Mouse (Mus musculus) midbrain, embryonic 11.5 days (tissue): Measurements from ENCODE around the gene Brdt. TPM values are rescaled to one million over a fixed set of nuclear protein-coding genes. Genes with fewer than 3 reads are reported as not detected.

Source experiments
- ATAC-seq: fragments of 200-750 bp; cut with Nextera tagmentation; 2 replicates; pipeline ENCODE4 v1.8.0; 2017; ENCODE audit warnings: moderate TSS enrichment, moderate library complexity; ENCODE audit not compliant: low FRiP score
- DNase-seq: peaks from one replicate; pipeline ENCODE4 v3.0.0; 2015; ENCODE audit warnings: low spot score; ENCODE audit errors: missing footprints
- H3K27ac ChIP-seq: fragments of 300-500 bp; sonication (generic); 2 replicates; pipeline ENCODE4 v1.5.1; 2014; ENCODE audit warnings: low read depth, low read length
- H3K27me3 ChIP-seq: fragments of 300-500 bp; sonication (generic); 2 replicates; pipeline ENCODE4 v1.6.1; 2014; ENCODE audit warnings: mild to moderate bottlenecking, low read length, moderate library complexity, mixed read lengths; ENCODE audit not compliant: control insufficient read depth, insufficient read depth
- H3K36me3 ChIP-seq: fragments of 300-500 bp; sonication (generic); 2 replicates; pipeline ENCODE4 v1.6.1; 2014; ENCODE audit warnings: mild to moderate bottlenecking, low read length, moderate library complexity, mixed read lengths; ENCODE audit not compliant: control insufficient read depth, insufficient read depth
- H3K4me1 ChIP-seq: fragments of 300-500 bp; sonication (generic); 2 replicates; pipeline ENCODE4 v1.6.1; 2014; ENCODE audit warnings: low read length; ENCODE audit not compliant: control insufficient read depth, insufficient read depth
- H3K4me2 ChIP-seq: fragments of 300-500 bp; sonication (generic); 2 replicates; pipeline ENCODE4 v1.6.1; 2014; ENCODE audit warnings: mild to moderate bottlenecking, moderate library complexity
- H3K4me3 ChIP-seq: fragments of 300-500 bp; sonication (generic); 2 replicates; pipeline ENCODE4 v1.5.1; 2014; ENCODE audit warnings: low read depth, low read length
- H3K9ac ChIP-seq: fragments of 300-500 bp; sonication (generic); 2 replicates; pipeline ENCODE4 v1.6.1; 2014; ENCODE audit warnings: low read length
- H3K9me3 ChIP-seq: fragments of 300-500 bp; sonication (generic); 2 replicates; pipeline ENCODE4 v1.6.1; 2016; ENCODE audit warnings: low read length; ENCODE audit not compliant: control insufficient read depth
- WGBS: fragments of 180-500 bp; shearing (Covaris S2); extraction: QIAGEN DNeasy Blood & Tissue Kit; methylation state at CpG from one replicate; pipeline ENCODE4 v1.1.7; 2014; 5-methylcytosine and 5-hydroxymethylcytosine counted together
- polyA plus RNA-seq: library from polyadenylated mRNA; unstranded; fragments of >200 nt; fragmentation: Nextera tagmentation; extraction: Ambion mirVana; gene quantifications from 2 replicates; pipeline ENCODE4 v1.2.1, GENCODE M21; 2014

Gene Brdt
- 2.3 and 2.4 TPM in 2 replicates for polyA plus RNA-seq

DNA sequence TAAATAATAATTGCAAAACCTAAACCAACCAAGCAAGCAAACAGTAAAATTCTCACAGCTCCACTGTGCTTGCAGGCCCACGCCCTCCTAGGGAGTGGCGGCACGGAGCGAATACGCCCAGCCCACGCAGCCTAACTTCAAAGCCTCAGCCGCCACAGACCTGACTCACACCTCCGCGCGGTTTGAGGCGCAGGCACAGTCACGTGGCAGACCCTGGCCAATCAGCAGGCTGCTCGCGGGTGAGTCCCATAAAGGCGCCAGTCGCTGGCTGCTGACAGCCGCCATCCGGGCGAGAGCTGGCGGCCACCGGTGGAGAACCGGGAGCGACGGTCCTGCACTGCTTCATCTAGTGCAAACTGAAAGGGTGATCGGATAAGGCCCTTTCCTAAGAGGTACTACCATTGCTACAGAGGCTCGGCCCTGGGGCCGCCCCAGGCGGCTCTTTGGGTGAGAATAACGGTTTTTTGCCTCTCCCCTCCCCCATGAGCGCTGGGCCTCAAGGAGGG is at the start of gene Brdt:
Gene Brdt (plus strand): TSS at position 244 of the 506 bp plus-strand sequence.
- Histone ChIP-seq H3K9ac (no peak within 1 kb of the TSS), H3K27me3 (no peaks in the 10 kb centered on the region), H3K9me3 (no peaks in the 10 kb centered on the region), H3K4me1 (no peaks in the 10 kb centered on the region), H3K4me3 (no peak within 1 kb of the TSS), H3K27ac (no peak within 1 kb of the TSS), H3K36me3 (no peaks in the 10 kb centered on the region), H3K4me2 (no peak within 1 kb of the TSS)
- DNase-seq (no peak), ATAC-seq (no peak)
- WGBS, result 91% methylated on average over 30 of the region's 30 CpGs

DNA sequence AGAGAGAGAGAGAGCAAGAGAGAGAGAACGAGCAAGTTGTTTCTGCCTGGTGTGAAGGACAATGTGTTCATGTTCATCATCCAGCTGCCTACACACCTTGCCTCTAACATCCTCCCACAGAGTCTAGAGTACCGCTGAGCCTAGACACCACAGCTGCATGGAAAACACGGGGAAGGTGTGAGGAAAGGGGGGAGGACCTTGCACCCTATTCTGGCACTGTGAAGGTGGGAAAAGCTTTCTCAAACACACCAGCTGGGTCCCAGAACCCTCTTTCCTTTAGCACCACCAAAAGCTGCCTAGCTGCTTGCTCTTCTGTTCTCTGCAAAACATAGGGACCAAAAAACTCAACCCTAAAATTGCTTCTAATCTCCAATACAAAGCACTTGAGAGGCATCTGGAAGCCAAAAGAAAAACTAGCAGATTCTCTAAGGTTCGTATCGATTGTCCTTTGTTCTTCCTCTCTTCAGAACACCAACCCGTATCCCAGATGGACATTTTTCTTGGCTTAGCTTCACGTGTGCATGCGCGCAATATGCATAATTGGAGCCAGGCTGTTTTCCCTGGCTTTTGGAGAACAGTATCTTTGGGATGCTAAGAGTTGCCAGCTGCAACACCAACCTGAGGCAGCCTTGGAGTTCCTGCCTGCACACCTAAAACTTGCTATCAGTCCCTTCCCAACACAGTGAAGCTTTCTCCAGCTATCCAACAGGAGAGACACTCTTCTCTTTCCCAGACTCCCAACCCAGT is 48.2 kb upstream of the Brdt start:
- Histone ChIP-seq H3K27me3 (peaks cover 2% of the 10 kb centered on the region), H3K9ac (no peak overlapping the region), H3K4me3 (no peak overlapping the region), H3K4me2 (no peak overlapping the region), H3K27ac (no peak overlapping the region), H3K36me3 (no peaks in the 10 kb centered on the region), H3K9me3 (no peaks in the 10 kb centered on the region), H3K4me1 (no peaks in the 10 kb centered on the region)
- WGBS, result 81% methylated on average over 9 of the region's 9 CpGs
- ATAC-seq (no peak), DNase-seq (peak; percentile 37)

DNA sequence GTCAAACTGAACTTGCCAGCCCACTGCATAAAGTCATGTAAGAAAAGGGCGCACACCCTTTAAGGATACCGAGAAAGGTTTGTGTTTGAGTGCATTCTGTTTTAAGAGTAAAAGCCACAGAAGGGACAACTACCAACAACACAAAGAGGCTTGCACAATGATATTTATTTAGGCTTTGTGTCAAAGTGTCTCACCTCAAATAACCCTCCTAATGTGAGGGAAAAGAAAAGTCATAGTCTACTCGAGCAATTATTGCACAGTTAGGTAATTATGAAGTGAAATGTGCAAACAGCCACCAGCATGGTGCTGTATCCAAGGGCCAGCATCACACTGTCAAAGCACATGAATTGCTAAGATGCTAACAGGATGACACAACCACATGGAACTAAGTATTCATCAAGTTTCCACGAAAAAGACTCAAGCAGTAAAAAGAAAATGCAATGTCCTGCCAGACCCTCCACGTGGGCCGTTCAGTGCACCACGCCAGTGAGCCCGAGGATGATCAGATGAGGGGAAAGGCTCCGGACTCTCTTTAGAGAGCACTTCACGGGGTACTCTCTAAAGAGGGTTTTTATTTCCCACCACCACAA is 46.9 kb upstream of the Brdt start:
- no peaks in the 10 kb centered on the region for H3K9me3 ChIP-seq
- no peaks in the 10 kb centered on the region for H3K36me3 ChIP-seq
- 78% methylated on average over 10 of the region's 10 CpGs for WGBS
- H3K4me3 ChIP-seq, result no peak overlapping the region
- no peak overlapping the region for H3K4me2 ChIP-seq
- no peak for ATAC-seq
- H3K27me3 ChIP-seq, result peaks cover 11% of the 10 kb centered on the region
- peaks cover 3% of the 10 kb centered on the region; the same call in 1 of the 2 replicates for H3K4me1 ChIP-seq
- no peak overlapping the region for H3K9ac ChIP-seq
- H3K27ac ChIP-seq, result no peak overlapping the region
- DNase-seq, result no peak

DNA sequence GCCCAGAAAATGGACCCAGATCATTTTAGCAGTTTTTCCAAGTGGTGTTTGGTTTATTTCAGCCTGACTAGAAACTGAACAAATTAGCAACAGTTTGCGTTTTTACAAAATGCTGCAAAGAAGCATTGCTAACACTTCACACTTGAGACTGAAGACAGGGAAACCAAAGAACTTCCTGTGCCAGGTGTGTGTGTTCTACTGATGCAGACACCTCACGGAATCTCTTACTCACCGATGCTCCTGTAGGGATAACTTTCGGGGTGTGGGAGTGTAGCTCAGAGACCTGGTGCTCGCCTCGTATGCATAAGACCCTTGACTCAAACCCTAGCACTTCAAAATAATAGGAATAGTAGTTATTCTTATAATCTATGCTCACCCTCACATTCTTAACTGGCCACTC is 45.4 kb upstream of the Brdt start:
- Histone ChIP-seq H3K4me2 (no peak overlapping the region), H3K36me3 (no peaks in the 10 kb centered on the region), H3K4me3 (no peak overlapping the region), H3K27ac (no peak overlapping the region), H3K9ac (no peak overlapping the region), H3K9me3 (no peaks in the 10 kb centered on the region), H3K4me1 (peaks cover 3% of the 10 kb centered on the region; the same call in 1 of the 2 replicates), H3K27me3 (peaks cover 15% of the 10 kb centered on the region)
- ATAC-seq (no peak), DNase-seq (no peak)
- 86% methylated on average over 6 of the region's 6 CpGs for WGBS

DNA sequence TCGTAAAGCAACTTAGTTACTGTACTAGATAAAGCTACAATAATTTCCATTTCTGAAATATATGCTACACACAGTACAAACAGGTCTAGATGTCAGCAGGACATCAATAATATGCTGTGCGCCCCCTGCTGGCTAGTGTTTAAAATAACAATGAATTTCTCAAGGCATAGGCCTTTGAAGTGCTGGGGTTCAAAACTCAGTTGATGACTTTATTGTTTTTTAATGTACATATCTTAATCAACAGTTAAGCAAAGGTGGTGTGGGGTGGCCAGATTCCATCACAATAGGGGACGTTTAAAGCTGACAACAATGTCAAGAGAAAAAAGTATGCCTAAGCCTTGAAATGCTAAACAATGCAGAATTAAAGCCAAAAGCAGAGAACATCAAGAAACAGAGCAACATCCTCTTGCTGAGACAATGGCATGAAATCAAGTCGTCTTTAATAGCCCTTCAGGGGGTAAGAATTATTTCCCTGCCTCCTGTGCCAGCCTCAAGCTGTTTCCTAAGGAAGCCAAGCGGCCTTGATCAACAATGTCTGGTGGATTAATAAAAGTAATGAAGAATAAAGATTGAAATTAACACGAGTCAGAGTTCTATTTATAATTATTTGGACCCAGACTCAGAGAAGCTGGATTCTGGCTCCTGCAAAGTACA is 43.6 kb upstream of the Brdt start:
- Histone ChIP-seq H3K9ac (no peak overlapping the region), H3K27ac (no peak overlapping the region), H3K4me3 (no peak overlapping the region), H3K36me3 (no peaks in the 10 kb centered on the region), H3K9me3 (no peaks in the 10 kb centered on the region), H3K27me3 (peaks cover 15% of the 10 kb centered on the region), H3K4me2 (no peak overlapping the region), H3K4me1 (peaks cover 3% of the 10 kb centered on the region; the same call in 1 of the 2 replicates)
- 28% methylated on average over 6 of the region's 6 CpGs for WGBS
- peak; percentile 93 for DNase-seq
- ATAC-seq, result no peak

DNA sequence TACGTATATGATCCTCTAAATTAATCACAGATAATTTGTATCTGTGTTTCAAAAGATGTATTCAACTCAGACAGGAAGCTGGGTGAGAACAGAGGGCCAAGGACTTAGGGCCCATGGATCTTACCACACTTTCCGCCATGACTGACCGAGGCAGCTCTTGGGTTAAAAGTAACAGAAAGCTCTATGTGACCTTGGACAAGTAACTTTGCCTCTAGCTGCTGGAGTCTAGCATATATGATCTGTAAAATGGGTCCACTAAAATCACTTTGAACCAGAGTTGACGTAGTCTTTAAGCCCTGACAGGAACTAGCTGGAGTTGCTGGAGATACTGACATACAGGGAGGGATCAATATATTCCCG is 43.1 kb upstream of the Brdt start:
- ATAC-seq, result no peak

DNA sequence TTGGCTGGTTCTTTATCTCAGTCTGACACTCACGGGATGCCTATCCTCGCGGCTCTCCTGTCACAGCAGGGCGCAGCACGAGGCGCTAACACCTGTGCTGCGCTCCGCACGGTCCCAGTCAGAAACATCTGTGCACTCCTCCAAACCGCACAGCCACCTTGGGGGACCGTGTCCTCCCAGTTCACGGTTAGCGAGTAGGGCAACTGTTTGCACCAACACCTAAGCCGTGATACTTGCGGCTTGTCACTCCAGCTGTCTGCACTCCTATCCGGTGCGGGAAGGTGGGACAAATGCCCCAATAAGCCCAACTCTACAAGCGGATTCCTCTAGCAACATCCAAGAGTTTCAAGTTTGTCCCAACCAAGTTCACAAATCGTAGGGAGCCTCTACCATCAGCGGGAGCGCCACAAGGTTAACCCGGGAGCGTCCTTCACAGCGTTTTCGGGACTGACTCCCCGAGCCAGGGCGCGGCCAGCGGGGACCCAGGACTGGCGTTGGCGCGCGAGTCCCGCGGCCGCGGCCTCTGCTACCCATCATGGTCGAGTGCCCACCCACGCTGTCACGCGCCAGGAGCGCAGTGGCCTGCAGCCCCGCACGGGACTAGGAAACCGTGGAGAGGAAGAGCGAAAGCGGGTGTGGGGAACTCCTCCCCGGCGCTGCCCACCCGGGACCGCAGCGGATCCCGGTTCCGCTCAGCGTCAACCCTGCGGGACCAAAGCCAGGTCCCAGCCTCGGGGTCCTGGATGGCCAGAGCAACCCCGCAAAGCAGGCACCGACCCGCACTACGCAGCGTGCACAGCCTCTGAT is 42.3 kb upstream of the Brdt start:
- Histone ChIP-seq H3K27ac (no peak overlapping the region), H3K27me3 (peaks cover 15% of the 10 kb centered on the region)
- under 1% methylated on average over 62 of the region's 62 CpGs for WGBS

More for the DNA sequence above, 43.1 kb upstream of the Brdt start:
- Histone ChIP-seq H3K9me3 (no peaks in the 10 kb centered on the region), H3K4me3 (peak overlapping the region; percentile 72), H3K4me1 (peaks cover 3% of the 10 kb centered on the region; the same call in 1 of the 2 replicates), H3K9ac (no peak overlapping the region), H3K4me2 (peak overlapping the region; percentile 100), H3K27ac (no peak overlapping the region), H3K36me3 (no peaks in the 10 kb centered on the region), H3K27me3 (peaks cover 15% of the 10 kb centered on the region)
- no peak for DNase-seq
- WGBS, result 47% methylated on average over 5 of the region's 5 CpGs

DNA sequence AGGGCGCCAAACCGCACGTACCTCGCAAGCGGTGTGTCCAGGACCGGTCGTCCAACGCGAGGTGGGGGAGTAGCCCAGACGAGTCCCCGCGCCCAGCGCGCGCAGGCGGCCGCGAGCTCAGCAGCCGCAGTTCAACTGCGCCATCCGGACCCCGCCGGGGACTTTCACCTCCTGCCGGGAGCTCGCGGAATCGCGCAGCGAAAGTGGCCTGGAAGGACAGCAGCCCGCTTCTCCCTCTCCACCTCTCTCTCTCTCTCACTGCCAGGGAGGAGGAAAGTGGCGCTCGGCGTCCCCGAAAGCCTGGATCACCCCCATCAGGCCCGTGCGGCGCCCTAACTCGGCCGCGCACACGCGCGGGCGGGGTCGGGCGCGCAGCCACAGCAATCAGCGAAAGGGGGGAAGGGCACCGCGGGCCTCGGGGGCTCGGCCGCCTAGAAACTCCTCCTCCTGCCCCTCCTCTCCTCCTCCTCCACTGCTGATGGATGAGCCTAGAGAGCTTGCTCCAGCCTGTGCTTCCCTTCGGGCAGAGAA is 41.7 kb upstream of the Brdt start, which contains the start of gene Tgfbr3:
Gene Tgfbr3 (minus strand): TSS at position 396 of the 531 bp plus-strand sequence.
- H3K9ac ChIP-seq, result peak within 1 kb of the TSS; percentile 77
- WGBS, result under 1% methylated on average over 52 of the region's 54 CpGs
- peaks cover 15% of the 10 kb centered on the region for H3K27me3 ChIP-seq
- ATAC-seq, result peak; percentile 94
- H3K4me2 ChIP-seq, result peak within 1 kb of the TSS; percentile 100
- no peak for DNase-seq
- H3K9me3 ChIP-seq, result no peaks in the 10 kb centered on the region
- H3K4me1 ChIP-seq, result peaks cover 3% of the 10 kb centered on the region; the same call in 1 of the 2 replicates
- H3K36me3 ChIP-seq, result no peaks in the 10 kb centered on the region
- peak within 1 kb of the TSS; percentile 50; the same call in 1 of the 2 replicates for H3K27ac ChIP-seq
- H3K4me3 ChIP-seq, result peak within 1 kb of the TSS; percentile 72

More for the DNA sequence above, 42.3 kb upstream of the Brdt start:
- Histone ChIP-seq H3K36me3 (no peaks in the 10 kb centered on the region), H3K4me1 (peaks cover 3% of the 10 kb centered on the region; the same call in 1 of the 2 replicates), H3K9me3 (no peaks in the 10 kb centered on the region), H3K4me3 (peak overlapping the region; percentile 72), H3K9ac (peak overlapping the region; percentile 77), H3K4me2 (peak overlapping the region; percentile 100)
- DNase-seq, result peak; percentile 97
- peak; percentile 63 for ATAC-seq
